Mouse (Mus musculus) forebrain, embryonic 10.5 days (tissue): ENCODE results near the gene Porcn. TPM values are rescaled to one million over a fixed set of nuclear protein-coding genes. Genes with fewer than 3 reads are reported as not detected.
A peak's percentile ranks its signal among the peaks of the same experiment; 100 is the strongest.

Source experiments
- DNase-seq: peaks from one replicate; pipeline ENCODE4 v3.0.0-alpha.2; 2017; ENCODE audit warnings: low spot score; ENCODE audit errors: extremely low spot score
- H3K27ac ChIP-seq: fragments of 300-500 bp; sonication (generic); 2 replicates; pipeline ENCODE4 v1.5.1; 2016; ENCODE audit warnings: mild to moderate bottlenecking
- H3K27me3 ChIP-seq: fragments of 300-500 bp; sonication (generic); 2 replicates; pipeline ENCODE4 v1.6.1; 2016; ENCODE audit warnings: mild to moderate bottlenecking; ENCODE audit not compliant: poor library complexity, severe bottlenecking
- H3K36me3 ChIP-seq: fragments of 300-500 bp; sonication (generic); replicated peaks from 2 replicates; pipeline ENCODE4 v1.6.1; 2016; ENCODE audit warnings: mild to moderate bottlenecking, moderate library complexity
- H3K4me1 ChIP-seq: fragments of 300-500 bp; sonication (generic); 2 replicates; pipeline ENCODE4 v1.6.1; 2016
- H3K4me3 ChIP-seq: fragments of 300-500 bp; sonication (generic); 2 replicates; pipeline ENCODE4 v1.5.1; 2016; ENCODE audit warnings: mild to moderate bottlenecking, moderate library complexity
- H3K9me3 ChIP-seq: fragments of 300-500 bp; sonication (generic); 2 replicates; pipeline ENCODE4 v1.6.1; 2016; ENCODE audit warnings: mild to moderate bottlenecking, moderate library complexity
- WGBS: fragments of 180-500 bp; shearing (Covaris S2); methylation state at CpG from one replicate; pipeline ENCODE4 v1.1.7; 2016; 5-methylcytosine and 5-hydroxymethylcytosine counted together
- polyA plus RNA-seq: library from polyadenylated mRNA; unstranded; fragments of >200 nt; fragmentation: Nextera tagmentation; extraction: Ambion mirVana; gene quantifications from 2 replicates; pipeline ENCODE4 v1.2.1, GENCODE M21; 2016

The Porcn gene
- polyA plus RNA-seq, 1 experiment from 2014 or later, result 12.8 TPM

- Histone ChIP-seq H3K27ac (no peak overlapping the region), H3K27me3 (peaks cover 6% of the 10 kb centered on the region; the same call in 1 of the 2 replicates), H3K4me1 (peaks cover 4% of the 10 kb centered on the region), H3K4me3 (no peak overlapping the region), H3K9me3 (peaks cover 13% of the 10 kb centered on the region; the same call in 1 of the 2 replicates), H3K36me3 (no peaks in the 10 kb centered on the region)
- 85% methylated on average over 14 of the region's 14 CpGs for WGBS
- no peak for DNase-seq
Observed at GRCm38 (mm10) chrX:8203105-8203504, 3.2 kb downstream of the Porcn start.

GRCm38 (mm10) chrX:8193419-8193723 is 13.0 kb downstream of the Porcn start, which contains the start of gene Ebp:
TSS of gene Ebp (minus strand) at chrX:8193512.
- Histone ChIP-seq H3K9me3 (no peaks in the 10 kb centered on the region), H3K27ac (peak within 1 kb of the TSS; percentile 88), H3K4me1 (no peaks in the 10 kb centered on the region), H3K27me3 (no peaks in the 10 kb centered on the region), H3K4me3 (peak within 1 kb of the TSS; percentile 58), H3K36me3 (no peaks in the 10 kb centered on the region)
- 29% methylated on average over 10 of the region's 10 CpGs for WGBS
- no peak for DNase-seq

GRCm38 (mm10) chrX:8192640-8193418 is 13.5 kb downstream of the Porcn start:
- Histone ChIP-seq H3K36me3 (no peaks in the 10 kb centered on the region), H3K27ac (peak overlapping the region; percentile 88), H3K27me3 (no peaks in the 10 kb centered on the region), H3K9me3 (no peaks in the 10 kb centered on the region), H3K4me3 (peak overlapping the region; percentile 58), H3K4me1 (no peaks in the 10 kb centered on the region)
- DNase-seq, result peak; percentile 77
- 15% methylated on average over 38 of the region's 38 CpGs for WGBS

GRCm38 (mm10) chrX:8192126-8192639 is 14.1 kb downstream of the Porcn start:
- no peaks in the 10 kb centered on the region for H3K4me1 ChIP-seq
- no peaks in the 10 kb centered on the region for H3K36me3 ChIP-seq
- H3K27ac ChIP-seq, result peak overlapping the region; percentile 88
- DNase-seq, result no peak
- no peaks in the 10 kb centered on the region for H3K27me3 ChIP-seq
- H3K4me3 ChIP-seq, result peak overlapping the region; percentile 58
- H3K9me3 ChIP-seq, result no peaks in the 10 kb centered on the region
- WGBS, result 14% methylated on average over 13 of the region's 13 CpGs

- H3K27ac ChIP-seq, result no peak overlapping the region
- WGBS, result 18% methylated on average over 7 of the region's 7 CpGs
- no peaks in the 10 kb centered on the region for H3K27me3 ChIP-seq
- H3K4me1 ChIP-seq, result no peaks in the 10 kb centered on the region
- DNase-seq, result no peak
- no peaks in the 10 kb centered on the region for H3K9me3 ChIP-seq
- H3K4me3 ChIP-seq, result no peak overlapping the region
- H3K36me3 ChIP-seq, result peaks cover 12% of the 10 kb centered on the region; the same call in 1 of the 2 replicates
Observed at GRCm38 (mm10) chrX:8182871-8183540, 23.3 kb downstream of the Porcn start.

- 95% methylated on average over 5 of the region's 5 CpGs for WGBS
- H3K4me3 ChIP-seq, result no peak overlapping the region
- H3K4me1 ChIP-seq, result peaks cover 6% of the 10 kb centered on the region; the same call in 1 of the 2 replicates
- no peaks in the 10 kb centered on the region for H3K27me3 ChIP-seq
- H3K36me3 ChIP-seq, result no peaks in the 10 kb centered on the region
- no peak for DNase-seq
- H3K9me3 ChIP-seq, result peaks cover 5% of the 10 kb centered on the region; the same call in 1 of the 2 replicates
- no peak overlapping the region for H3K27ac ChIP-seq
Observed at GRCm38 (mm10) chrX:8179646-8180045, 26.7 kb downstream of the Porcn start.

- no peak for DNase-seq
- WGBS, result 100% methylated on average over 2 of the region's 2 CpGs
- H3K4me1 ChIP-seq, result peaks cover 7% of the 10 kb centered on the region; the same call in 1 of the 2 replicates
- no peaks in the 10 kb centered on the region for H3K27me3 ChIP-seq
- no peak overlapping the region for H3K27ac ChIP-seq
- H3K36me3 ChIP-seq, result no peaks in the 10 kb centered on the region
- H3K4me3 ChIP-seq, result no peak overlapping the region
- peaks cover 5% of the 10 kb centered on the region; the same call in 1 of the 2 replicates for H3K9me3 ChIP-seq
Observed at GRCm38 (mm10) chrX:8178871-8179270, 27.5 kb downstream of the Porcn start.

- Histone ChIP-seq H3K9me3 (peaks cover 5% of the 10 kb centered on the region; the same call in 1 of the 2 replicates), H3K36me3 (peaks cover 10% of the 10 kb centered on the region), H3K4me3 (peak within 1 kb of the TSS; percentile 65), H3K27me3 (no peaks in the 10 kb centered on the region), H3K4me1 (peaks cover 7% of the 10 kb centered on the region; the same call in 1 of the 2 replicates), H3K27ac (peak within 1 kb of the TSS; percentile 84)
- 12% methylated on average over 56 of the region's 56 CpGs for WGBS
- DNase-seq, result peak; percentile 81
Observed at GRCm38 (mm10) chrX:8175504-8176385, 30.6 kb downstream of the Porcn start, which contains the start of gene Tbc1d25. TSS of gene Tbc1d25 (minus strand) at chrX:8176181.

- 17% methylated on average over 4 of the region's 4 CpGs for WGBS
- peak overlapping the region; percentile 84 for H3K27ac ChIP-seq
Observed at GRCm38 (mm10) chrX:8175169-8175503, 31.2 kb downstream of the Porcn start.

GRCm38 (mm10) chrX:8167716-8168647 is 38.3 kb downstream of the Porcn start:
- Histone ChIP-seq H3K27ac (no peak overlapping the region), H3K4me1 (no peaks in the 10 kb centered on the region), H3K36me3 (peaks cover 21% of the 10 kb centered on the region), H3K4me3 (no peak overlapping the region), H3K27me3 (no peaks in the 10 kb centered on the region), H3K9me3 (no peaks in the 10 kb centered on the region)
- DNase-seq, result no peak
- WGBS, result 93% methylated on average over 8 of the region's 10 CpGs

More at GRCm38 (mm10) chrX:8175169-8175503, 31.2 kb downstream of the Porcn start:
- peaks cover 5% of the 10 kb centered on the region; the same call in 1 of the 2 replicates for H3K9me3 ChIP-seq
- peak overlapping the region; percentile 65 for H3K4me3 ChIP-seq
- peaks cover 16% of the 10 kb centered on the region for H3K36me3 ChIP-seq
- no peaks in the 10 kb centered on the region for H3K27me3 ChIP-seq
- DNase-seq, result no peak
- H3K4me1 ChIP-seq, result peaks cover 7% of the 10 kb centered on the region; the same call in 1 of the 2 replicates

- no peak for DNase-seq
- Histone ChIP-seq H3K4me1 (no peaks in the 10 kb centered on the region), H3K27me3 (no peaks in the 10 kb centered on the region), H3K9me3 (no peaks in the 10 kb centered on the region), H3K4me3 (no peak overlapping the region), H3K36me3 (0 out of 2 replicates have a peak, but pooled peaks cover 2% of the 10 kb centered on the region), H3K27ac (no peak overlapping the region)
- 93% methylated on average over 4 of the region's 4 CpGs for WGBS
Observed at GRCm38 (mm10) chrX:8164471-8164870, 41.9 kb downstream of the Porcn start.
